Mouse (Mus musculus) gastrocnemius, postnatal 10 days (tissue): ENCODE data around the gene Mslnl. TPM values are rescaled to one million over a fixed set of nuclear protein-coding genes. Genes with fewer than 3 reads are reported as not detected.

ENCODE experiments used
- DNase-seq: peaks from one replicate; pipeline ENCODE4 v3.0.0; 2021; ENCODE audit warnings: mixed read lengths
- microRNA-seq, 2 experiments: library from miRNA; unstranded; fragments of <30 nt; microRNA quantifications; one replicate each; pipeline ENCODE4 v1.2.0; 2021
- total RNA-seq, 2 experiments: library from RNA; stranded (reverse); gene quantifications; 2 replicates each; pipeline ENCODE4 v1.2.3; 2021

The Mslnl gene
- total RNA-seq, 2 experiments from 2014 or later: not detected

DNA sequence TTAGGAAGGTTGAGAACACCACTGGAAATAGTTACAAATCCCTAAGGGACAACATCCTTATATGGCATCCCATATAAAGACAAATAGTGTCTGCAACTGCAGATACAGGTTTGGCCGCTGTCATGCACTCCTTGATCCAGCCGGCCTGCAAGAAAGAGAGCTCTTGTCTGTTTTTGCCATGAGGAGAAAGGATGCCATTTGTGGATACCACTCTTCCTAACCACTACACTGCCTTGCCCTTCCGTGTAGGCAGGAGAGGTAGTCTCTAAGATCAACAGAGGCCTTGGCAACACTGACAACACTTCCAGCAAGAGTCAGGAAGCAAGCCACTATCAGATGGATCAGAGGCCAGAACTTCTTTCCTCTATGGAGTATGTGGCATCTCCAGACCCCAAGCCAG lies 50.4 kb downstream of the Mslnl start, which contains the start of gene Ccdc78:
Gene Ccdc78, plus strand, starts transcription at position 301 of the 400 bp plus-strand sequence.
- no peak for DNase-seq

DNA sequence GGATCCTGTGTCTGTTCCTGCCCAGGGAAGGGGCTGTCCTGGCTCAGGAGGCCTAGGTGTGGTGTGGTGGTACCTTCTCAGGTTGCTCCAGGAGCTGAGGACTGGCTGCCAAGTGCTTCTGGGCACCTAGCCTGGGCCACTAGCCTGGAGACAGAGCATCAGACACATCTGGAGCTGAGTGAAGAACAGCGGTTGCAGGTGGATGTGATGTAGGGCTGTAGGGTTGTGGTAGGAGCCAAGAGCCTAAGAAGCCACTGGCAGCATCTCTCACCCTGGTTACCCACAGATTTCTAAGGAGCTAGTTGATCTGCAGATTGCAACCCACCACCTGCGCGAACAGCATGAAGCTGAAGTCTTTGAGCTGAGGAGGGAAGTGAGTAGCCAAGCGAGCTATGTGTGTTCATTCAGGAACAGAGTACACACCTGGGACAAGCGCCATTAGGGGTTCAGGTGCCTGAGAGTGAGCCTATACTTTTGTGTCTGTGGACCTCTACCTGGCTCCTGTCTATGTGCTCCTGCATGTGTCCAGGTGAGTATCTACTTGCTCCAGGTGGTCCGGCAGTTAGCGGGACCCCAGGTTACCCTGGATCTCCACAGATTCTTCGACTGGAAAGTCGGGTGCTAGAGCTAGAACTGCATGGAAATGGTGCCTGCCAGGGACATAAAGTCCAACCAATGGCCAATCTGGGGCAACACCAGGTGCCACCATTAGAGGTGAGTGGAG lies 51.1 kb downstream of the Mslnl start:
- DNase-seq: no peak

DNA sequence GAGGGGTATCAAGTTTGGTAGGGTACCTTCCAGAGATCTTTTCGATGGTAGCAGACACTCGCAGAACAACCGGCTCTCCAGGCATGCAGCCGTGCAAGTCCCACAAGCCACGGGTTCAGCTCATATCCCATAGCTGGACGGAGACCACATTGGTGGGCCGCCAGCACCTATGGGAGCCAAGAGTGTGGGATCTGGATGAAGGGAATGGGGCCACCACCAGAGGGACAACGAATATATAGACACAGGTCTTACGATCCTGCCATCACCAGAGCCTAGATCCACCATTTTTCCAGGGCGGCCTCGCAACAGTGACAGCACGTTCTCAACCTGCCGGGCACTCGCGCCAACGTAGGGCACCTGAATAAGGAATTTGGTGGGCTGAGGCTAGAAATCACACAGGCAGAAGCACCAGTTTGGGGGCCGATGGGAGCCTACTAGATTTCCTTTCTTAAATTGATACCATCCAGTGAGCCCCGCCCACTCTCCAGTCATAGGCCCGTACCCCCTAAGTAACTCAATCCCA lies 55.5 kb downstream of the Mslnl start:
- no peak for DNase-seq

DNA sequence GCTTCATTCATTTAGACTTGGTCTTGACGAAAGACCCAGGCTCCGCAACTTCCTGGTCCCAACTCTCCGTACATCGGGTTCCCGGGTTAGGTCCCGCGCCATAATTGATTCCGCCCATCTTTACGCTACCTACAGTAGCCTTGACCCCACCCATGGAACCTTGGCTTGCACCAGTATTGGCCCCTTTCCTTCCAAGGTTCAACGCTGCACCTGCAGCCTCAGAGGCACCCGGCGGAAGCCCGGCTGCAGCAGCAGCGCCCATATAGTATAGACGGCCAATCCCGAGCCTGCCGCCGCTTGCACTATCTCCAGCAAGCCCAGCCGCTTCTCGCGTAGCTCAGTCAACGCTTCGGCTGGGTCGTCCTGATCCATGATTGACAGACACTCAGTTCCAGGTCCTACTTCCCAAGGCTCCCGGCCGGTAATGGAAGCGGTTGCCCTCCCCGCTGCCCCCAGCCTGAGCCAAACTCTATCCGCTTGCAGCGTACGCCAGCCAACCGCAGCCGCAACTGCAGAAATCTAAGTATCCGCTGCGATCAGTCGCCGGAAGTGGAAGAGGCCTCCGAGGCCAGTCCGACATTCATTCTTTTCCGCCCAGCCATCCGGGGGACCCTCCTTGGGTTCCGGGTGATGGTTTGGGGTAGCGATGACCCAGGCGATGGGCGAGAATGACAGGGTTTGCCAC lies 56.1 kb downstream of the Mslnl start:
- peak; percentile 83 for DNase-seq

DNA sequence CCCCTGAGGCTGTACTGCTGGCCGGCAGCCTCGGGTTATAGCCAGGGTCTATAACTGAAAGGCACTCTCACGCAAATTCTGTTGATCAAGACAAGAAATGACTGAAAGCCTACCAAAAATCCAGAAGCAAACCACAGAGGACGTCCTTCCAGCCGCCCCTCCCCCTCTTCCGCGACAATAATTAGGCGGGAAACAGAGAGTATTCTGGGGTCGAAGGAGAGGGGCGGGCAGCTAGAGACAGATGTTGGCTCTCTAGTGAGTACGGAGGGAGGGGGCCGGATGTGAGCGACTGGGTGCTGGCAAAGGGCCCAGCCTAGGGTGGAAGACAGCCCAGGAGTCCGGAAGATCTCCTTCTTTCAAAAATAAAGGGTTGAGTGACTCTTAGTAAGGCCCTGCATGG lies 56.8 kb downstream of the Mslnl start, which contains the start of gene Fam173a:
Gene Fam173a, minus strand, starts transcription at position 287 of the 400 bp plus-strand sequence.
- DNase-seq: peak; percentile 81

DNA sequence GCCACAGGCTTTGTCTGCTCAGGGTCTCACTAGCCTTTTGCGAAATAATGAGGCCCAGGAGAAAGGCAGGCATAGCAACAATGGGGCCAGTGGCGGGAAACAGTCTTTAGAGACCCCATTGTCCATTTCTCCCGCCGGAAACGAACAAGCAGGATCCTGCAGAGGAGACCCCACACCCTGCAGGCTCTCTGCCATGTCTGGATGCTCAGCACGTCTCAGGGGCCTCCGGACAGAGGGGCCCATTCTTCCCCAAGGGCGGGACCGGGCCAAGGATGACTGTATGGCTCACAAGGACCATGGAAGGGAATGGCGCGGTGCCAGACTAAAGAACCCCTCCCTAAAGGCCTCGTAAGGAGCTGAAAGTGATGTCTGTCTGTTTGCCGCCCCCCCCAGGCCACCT lies 58.4 kb downstream of the Mslnl start:
- no peak for DNase-seq

DNA sequence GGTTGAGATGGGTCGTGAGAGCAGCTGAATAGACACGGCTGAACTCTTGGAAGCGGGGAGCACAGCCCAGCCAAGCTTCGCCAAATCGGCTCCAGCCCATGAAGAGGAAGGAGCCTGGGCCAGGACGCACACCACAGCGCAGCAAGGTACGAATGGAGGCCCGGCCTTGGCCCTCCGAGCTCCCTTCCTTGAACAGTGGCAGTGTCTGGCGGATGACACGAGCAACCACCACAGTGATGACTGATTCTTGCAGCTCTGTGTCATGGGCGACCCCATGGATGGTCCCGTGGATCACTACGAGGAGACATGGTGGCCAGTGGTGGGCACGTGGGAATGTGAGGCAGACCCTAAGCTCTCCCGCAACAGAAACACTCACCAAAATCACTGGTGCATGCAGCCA lies 59.2 kb downstream of the Mslnl start:
- no peak for DNase-seq

DNA sequence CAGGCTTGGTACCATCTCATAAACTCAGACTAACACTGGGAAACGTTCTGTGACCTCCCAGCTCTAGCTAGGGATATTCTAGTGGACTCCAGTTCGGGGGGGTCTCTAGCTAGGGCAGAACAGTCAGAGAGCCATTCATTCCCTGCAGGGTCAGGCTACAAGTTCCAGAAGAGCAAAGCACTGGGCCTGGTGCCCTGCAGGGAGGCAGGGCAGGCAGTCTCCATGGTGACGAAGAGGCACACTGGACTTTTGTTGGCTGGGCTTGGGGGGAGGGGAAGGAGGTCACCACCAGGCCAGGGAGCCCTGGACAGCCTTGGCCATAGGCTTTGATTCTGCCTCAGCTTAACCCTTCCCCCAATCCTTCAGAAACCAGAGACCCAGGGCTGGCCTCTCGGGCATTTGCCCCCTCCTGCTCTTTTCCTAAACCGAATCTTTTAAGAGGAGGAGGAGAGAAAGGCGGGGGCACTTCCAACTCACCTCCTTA lies 59.8 kb downstream of the Mslnl start, which contains the start of gene AC134908.4:
Gene AC134908.4, minus strand, starts transcription at position 51 of the 484 bp plus-strand sequence.
- DNase-seq: no peak

DNA sequence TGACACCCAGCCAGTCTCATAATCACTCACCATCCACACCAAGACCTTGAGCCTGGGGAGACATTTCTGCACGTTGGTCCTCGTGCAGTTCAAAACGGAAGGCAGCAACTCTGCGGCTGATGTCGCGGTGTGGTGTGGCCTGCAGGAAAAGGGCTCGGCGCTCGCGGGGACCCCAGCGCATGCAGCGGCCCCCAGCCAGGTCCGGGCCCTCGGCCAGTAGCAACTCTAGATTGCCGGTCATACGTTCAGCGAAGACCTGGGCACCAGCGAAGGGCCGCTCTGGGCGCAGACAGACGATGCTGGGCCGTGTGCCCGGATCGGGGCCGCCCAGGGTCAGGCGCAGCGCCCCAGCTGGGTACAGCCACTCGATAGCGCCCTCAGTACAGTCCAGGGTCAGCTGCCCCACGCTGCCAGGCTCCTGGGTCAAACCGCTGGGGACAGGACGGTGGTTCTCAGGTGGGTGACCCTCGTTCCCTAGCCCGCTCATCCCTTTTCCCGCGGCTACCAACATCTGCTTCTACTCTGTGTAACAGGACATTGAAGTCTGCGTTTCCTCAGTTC lies 60.4 kb downstream of the Mslnl start:
- peak; percentile 53 for DNase-seq

DNA sequence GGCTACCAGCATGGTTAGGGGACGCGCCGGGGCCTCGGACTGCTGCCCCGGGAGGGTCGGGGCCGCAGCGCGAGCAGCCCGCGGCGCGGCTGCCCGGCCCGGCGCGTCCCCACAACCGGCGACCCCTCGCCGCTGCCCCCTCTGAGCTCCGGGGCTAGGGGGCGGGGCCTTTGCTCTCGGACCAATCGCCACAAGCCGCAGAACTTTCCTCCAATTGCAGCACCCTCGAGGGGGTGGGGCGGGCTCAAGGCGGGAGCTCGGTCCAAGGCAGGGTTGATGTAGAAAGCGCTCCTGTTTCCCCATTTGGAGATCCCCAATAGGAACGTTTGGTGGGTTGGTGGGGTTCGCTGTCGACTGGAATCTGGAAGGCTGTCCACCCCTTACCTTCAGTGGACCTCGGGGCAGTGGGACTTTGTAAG lies 61.1 kb downstream of the Mslnl start, which contains the start of gene Metrn:
Gene Metrn, minus strand, starts transcription at position 186 of the 419 bp plus-strand sequence.
- peak; percentile 89 for DNase-seq

Small RNA genes within 50 kb of the gene (microRNA-seq; reads per million reads assigned to microRNA genes)
- gene Gm25083: 0 reads per million in 2 experiments
- gene Mir6966: 0 to 0.32 reads per million in 2 experiments

Other genes starting within 250 kb of the Mslnl start
- not detected for gene Sstr5, start 238.8 kb upstream of the Mslnl start, total RNA-seq
- gene Sox8, start 165.4 kb upstream of the Mslnl start, total RNA-seq: 10 to 100 TPM; 15.2 to 20.2 TPM
- 10 to 100 TPM; 11.5 to 14.5 TPM for gene Lmf1, start 157.0 kb upstream of the Mslnl start, total RNA-seq
- not detected for gene Gng13, start 18.9 kb upstream of the Mslnl start, total RNA-seq
- gene Chtf18, start 8.6 kb upstream of the Mslnl start, total RNA-seq: 1 to 10 TPM; 3.2 to 4.3 TPM
- 1 to 10 TPM; 3.8 to 5.6 TPM for gene Rpusd1, start 8.4 kb upstream of the Mslnl start, total RNA-seq
- gene Msln, start 18.3 kb downstream of the Mslnl start, total RNA-seq: under 1 TPM; 0.65 to 0.80 TPM
- gene Narfl, start 37.7 kb downstream of the Mslnl start, total RNA-seq: 10 to 100 TPM; 24.3 to 28.4 TPM
- gene Haghl, start 49.6 kb downstream of the Mslnl start, total RNA-seq: 10 to 100 TPM; 16.8 to 22.2 TPM
- not detected for gene Ccdc78, start 50.5 kb downstream of the Mslnl start, total RNA-seq
- gene Fam173a, start 56.9 kb downstream of the Mslnl start, total RNA-seq: 10 to 100 TPM; 38.3 to 39.4 TPM
- gene AC134908.4, start 59.6 kb downstream of the Mslnl start, total RNA-seq: not detected
- 10 to 100 TPM; 51.5 to 57.4 TPM for gene Metrn, start 61.1 kb downstream of the Mslnl start, total RNA-seq
- gene Fbxl16, start 73.0 kb downstream of the Mslnl start, total RNA-seq: 1 to 10 TPM; 2.1 to 2.3 TPM
- gene Wdr24, start 87.6 kb downstream of the Mslnl start, total RNA-seq: 10 to 100 TPM in 1 of 2 experiments, 1 to 10 TPM in 1; 10.0 to 10.8 TPM
- gene Jmjd8, start 92.8 kb downstream of the Mslnl start, total RNA-seq: 10 to 100 TPM; 22.1 to 25.8 TPM
- 10 to 100 TPM; 95.7 to 99.9 TPM for gene Stub1, start 97.4 kb downstream of the Mslnl start, total RNA-seq
- 10 to 100 TPM in 1 of 2 experiments, 1 to 10 TPM in 1; 9.8 to 10.9 TPM for gene Rhbdl1, start 101.3 kb downstream of the Mslnl start, total RNA-seq
- gene Gm20683, start 105.7 kb downstream of the Mslnl start, total RNA-seq: 1 to 10 TPM; 5.8 to 7.3 TPM
- gene Rhot2, start 108.8 kb downstream of the Mslnl start, total RNA-seq: 10 to 100 TPM; 36.8 TPM
- gene Wdr90, start 125.5 kb downstream of the Mslnl start, total RNA-seq: 1 to 10 TPM; 3.3 to 5.2 TPM
- gene Mcrip2, start 132.7 kb downstream of the Mslnl start, total RNA-seq: 10 to 100 TPM; 57.9 to 61.8 TPM
- gene Mettl26, start 139.0 kb downstream of the Mslnl start, total RNA-seq: 10 to 100 TPM; 20.7 to 23.1 TPM
- gene Wfikkn1, start 144.8 kb downstream of the Mslnl start, total RNA-seq: 1 to 10 TPM in 1 of 2 experiments, under 1 TPM in 1; 0.78 to 1.1 TPM
- 10 to 100 TPM in 1 of 2 experiments, 1 to 10 TPM in 1; 9.3 to 12.6 TPM for gene Rab40c, start 183.7 kb downstream of the Mslnl start, total RNA-seq
- 10 to 100 TPM; 38.4 to 39.1 TPM for gene Pigq, start 208.9 kb downstream of the Mslnl start, total RNA-seq
- gene Nhlrc4, start 208.9 kb downstream of the Mslnl start, total RNA-seq: not detected
- not detected for gene A930017K11Rik, start 216.5 kb downstream of the Mslnl start, total RNA-seq
- gene Capn15, start 249.8 kb downstream of the Mslnl start, total RNA-seq: 1 to 10 TPM; 6.7 to 8.6 TPM